Mouse (Mus musculus) urinary bladder, postnatal 4 days (tissue): Measurements from ENCODE around the gene Epha10.

Experiments used
- DNase-seq, 2 experiments: peaks; one replicate each; pipeline ENCODE4 v3.0.0; 2021 to 2022; ENCODE audit warnings: low spot score in 2 of 2

Epha10 gene

GRCm38 (mm10) chr4:124880599-124880998 is at the start of gene Epha10:
Gene Epha10, plus strand, starts transcription at chr4:124880899.
- no peak for DNase-seq

DNA sequence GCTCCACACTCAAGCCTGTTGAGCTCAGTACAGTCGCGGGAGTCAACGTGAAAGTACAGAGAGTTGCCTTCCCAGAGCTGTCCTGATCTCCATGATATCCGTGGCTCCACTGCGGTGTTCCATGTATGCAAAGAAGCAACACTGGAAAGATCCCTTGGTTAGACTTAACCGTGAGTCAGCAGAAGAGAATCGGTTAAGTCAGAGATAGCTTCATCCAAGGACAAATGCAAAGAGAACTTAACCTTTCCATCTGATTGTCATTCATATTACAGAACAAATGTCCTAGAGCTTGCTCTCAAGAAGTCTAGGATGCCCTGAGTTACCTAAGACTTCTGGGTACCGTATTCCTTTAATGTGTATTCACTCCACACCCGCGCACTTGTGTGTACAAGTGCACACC is 47.9 kb upstream of the Epha10 start:
- DNase-seq: no peak

DNA sequence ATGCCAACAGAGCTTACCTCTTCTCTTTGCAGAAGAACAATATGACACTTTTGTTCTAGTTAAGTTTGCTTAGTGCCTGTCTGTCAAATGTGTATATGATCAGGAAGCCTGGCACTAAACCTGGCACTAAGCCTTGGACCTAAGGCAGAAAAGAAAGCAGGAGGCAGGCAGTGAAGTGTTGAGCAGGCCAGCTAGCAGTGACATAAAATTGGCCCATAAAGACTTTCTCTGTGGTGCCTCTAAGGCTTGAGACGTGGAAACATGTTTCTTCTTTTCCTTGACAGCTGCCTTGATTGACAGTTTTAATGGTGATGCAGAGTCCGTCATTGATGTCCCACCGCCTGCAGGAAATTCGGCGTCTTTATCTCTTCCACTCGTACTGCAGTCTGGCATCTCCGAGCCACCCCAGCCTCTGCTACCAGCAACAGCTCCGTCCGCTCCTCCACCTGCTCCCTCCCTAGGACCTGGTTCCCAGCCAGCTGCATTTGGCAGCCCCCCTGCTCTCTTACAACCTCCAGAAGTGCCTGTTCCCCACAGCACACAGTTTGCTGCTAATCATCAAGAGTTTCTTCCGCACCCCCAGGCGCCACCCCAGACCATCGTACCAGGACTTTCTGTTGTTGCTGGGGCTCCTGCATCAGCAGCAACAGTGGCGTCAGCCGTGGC is 42.5 kb upstream of the Epha10 start:
- DNase-seq: no peak

DNA sequence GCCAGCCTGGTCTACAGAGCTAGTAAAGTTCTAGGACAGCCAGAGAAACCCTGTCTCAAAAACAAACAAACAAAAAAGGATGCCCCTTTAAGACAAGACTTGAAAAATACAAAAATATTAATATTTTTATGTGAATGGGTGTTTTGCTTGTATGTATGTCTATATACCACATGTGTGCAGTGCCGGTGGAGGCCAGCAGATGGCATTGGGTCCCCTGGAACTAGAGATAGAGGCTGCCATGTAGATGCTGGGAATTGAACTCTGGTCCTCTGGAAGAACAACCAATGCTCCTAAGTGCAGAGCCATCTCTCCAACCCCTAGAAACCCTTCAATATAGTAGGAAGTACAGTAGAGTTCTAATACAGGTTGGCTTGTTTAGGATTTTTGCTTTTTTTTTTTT is 39.7 kb upstream of the Epha10 start:
- DNase-seq: no peak

DNA sequence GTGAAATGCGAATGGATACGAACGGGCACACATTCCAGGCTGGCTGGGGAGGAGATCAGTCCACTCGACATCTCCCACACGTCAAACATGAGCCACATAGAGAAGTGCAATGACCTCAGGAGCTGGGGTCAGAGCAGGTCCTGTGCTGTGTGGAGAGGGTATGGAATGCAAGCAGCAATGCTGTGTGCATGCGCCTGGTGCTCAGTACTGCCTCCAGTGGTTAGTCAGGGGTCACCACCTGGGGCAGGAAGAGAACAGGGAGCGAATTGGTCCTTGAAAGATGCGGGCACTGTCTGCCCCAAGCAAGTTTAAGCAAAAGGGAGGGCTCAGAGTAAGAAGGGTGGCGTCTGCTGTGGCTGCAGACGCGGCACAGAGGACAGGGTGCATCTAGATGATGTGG is 37.2 kb upstream of the Epha10 start:
- no peak for DNase-seq

- DNase-seq: peak; percentile 68 to 85
Measured at GRCm38 (mm10) chr4:124847573-124847972, 33.1 kb upstream of the Epha10 start.

DNA sequence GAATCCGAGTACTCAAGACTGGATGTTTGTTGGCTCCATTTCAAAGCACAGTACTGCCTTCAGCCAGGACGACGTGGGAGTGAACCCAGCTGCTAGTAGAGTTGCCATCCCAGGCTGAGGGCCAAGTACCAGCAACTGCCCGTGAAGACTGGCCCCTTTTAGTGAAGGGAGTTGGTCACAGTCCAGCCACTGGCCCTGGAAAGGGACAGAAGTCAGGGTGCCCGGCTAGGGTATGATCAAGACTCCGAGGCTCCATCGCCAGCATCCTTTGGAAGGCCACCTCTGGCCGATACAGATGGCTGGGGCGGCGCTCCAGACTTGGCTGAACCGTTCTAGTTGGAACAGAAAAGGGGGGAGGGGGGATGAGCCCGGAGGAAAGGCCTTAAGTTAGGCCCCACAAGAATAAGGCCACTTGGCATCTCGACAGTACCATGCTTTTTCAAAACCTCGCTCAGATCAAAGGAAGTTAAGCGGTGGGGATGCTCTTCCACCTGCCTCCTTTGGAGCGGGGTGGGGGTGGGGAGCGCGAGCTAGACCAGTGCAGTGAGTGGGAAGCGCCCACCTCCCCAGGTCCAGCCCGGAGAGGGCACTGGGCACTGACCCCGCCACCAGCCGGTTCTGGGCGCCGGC is 31.0 kb upstream of the Epha10 start:
- peak in 1 of 2 experiments; percentile 46 for DNase-seq

DNA sequence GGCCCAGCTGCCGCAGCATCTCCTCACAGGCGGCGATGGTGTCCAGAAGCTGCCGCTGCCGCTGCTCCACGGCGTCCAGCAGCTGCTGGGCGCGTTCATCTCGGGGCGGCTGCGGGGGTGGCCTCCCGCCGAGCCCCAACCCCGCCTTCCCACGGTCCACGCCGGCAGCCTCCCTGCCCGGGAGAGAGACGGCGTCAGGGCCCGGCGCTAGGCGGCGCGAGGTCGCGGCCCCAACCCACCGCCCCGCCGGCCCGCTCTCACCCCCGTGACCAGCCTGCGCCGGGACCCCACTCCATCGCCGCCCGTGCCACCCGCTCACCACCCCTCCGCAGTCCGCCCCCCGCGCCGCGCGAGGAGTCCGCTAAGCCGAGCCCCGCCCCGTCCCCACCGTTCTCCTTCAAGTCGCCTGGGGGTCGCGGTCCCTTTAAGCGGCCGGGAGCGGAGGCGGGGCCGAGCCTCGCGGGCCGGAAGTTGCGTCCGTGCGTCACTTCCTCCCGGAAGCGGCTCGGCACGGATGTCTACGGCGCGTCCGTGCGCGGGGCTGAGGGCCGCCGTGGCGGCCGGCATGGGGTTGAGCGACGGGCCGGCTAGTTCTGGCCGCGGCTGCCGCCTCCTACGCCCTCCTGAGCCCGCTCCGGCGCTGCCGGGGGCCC is 30.3 kb upstream of the Epha10 start, which contains the start of gene Yrdc:
TSS of gene Yrdc (plus strand) at position 419 of the 653 bp plus-strand sequence.
- DNase-seq: peak; percentile 91 to 94

DNA sequence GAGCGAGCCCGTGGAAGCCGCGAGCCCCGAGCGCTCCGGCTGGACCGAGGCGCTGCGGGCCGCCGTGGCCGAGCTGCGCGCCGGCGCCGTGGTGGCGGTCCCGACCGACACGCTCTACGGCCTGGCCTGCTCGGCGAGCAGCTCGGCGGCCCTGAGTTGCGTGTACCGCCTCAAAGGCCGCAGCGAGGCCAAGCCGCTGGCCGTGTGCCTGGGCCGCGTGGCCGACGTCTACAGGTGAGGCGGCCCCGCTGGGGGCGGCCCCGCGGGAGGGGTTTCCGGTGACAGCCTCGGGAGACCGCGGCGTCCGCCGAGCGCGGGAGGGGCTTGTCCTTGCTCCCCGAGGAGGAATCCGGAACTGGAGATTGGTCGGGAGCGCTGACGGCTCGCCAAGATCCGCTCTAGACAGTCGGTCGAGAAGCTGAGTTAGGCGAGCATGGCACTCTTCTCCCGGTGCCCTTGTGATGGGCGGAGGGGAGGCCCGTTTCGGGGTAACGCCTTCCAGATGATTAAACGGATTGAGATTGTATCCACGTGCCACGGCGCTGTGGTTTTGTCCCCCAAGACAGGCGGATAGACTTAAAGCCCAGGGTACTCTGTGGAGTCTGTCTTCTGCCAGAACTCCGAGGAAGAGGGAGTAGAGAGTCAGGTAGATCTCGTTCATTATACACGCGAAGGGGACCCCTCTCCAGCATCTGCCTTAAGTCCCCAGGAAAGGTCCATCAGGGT is 29.6 kb upstream of the Epha10 start, which contains the start of gene 1110065P20Rik:
TSS of gene 1110065P20Rik (minus strand) at position 264 of the 726 bp plus-strand sequence.
- DNase-seq: peak; percentile 72 to 79

- DNase-seq: no peak
Measured at GRCm38 (mm10) chr4:124856294-124856693, 24.4 kb upstream of the Epha10 start.

- DNase-seq: no peak
Measured at GRCm38 (mm10) chr4:124858370-124858769, 22.3 kb upstream of the Epha10 start.

- DNase-seq: peak; percentile 55 to 84
Measured at GRCm38 (mm10) chr4:124860446-124860845, 20.3 kb upstream of the Epha10 start.

- no peak for DNase-seq
Measured at GRCm38 (mm10) chr4:124861283-124862188, 19.2 kb upstream of the Epha10 start, which contains the start of gene Maneal. Gene Maneal, minus strand, starts transcription at chr4:124862171.

GRCm38 (mm10) chr4:124872719-124873118 is 8.0 kb upstream of the Epha10 start:
- no peak for DNase-seq

DNA sequence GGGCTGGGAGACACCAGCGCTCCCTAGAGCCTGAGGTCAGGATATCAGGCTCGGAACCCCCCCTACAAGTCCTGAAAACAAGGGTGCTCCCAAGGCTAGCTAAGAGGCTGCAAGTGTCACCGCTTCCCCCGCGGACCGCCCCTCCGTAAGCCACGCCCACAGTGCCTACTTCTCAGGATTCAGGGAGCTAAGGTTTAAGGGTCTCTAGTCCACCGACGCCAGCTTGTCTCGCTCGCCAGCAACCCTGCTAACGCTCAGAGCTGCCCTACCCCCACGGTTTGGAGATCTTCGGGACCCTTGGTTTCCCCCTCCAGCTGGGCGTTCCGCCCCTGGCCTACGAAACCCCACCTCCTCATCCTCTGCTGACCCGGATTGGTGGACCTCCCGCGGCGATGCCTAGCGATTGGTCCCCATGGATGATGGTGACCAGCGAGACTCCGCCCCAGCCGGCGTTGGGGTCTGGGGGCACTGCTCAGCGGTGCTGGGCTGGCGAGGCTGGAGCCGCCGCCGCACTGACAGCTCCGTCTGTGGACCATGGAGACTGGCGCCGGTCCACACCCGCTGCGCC is 726 bp downstream of the Epha10 start:
- no peak for DNase-seq

GRCm38 (mm10) chr4:124882151-124882729 is 1.5 kb downstream of the Epha10 start:
- DNase-seq: no peak

DNA sequence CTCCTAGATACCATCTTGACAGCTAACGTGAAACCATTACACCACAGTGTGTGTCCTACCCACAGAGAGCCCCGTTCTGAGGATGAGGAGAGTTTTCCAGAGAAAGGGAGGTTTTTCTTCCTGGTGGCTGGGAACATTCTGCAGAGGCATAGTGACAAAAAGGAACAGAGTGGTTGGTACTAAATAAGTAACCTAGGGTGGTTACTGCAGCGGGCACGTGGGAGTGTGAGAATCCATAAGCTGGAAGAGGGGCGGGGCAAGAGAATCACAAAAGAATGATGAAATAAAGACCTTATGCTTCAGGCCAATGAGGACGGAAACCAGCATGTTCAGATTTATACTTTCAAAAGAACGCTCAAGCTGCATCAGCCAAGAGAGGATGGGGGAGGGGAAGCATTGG is 8.0 kb downstream of the Epha10 start:
- DNase-seq: no peak

DNA sequence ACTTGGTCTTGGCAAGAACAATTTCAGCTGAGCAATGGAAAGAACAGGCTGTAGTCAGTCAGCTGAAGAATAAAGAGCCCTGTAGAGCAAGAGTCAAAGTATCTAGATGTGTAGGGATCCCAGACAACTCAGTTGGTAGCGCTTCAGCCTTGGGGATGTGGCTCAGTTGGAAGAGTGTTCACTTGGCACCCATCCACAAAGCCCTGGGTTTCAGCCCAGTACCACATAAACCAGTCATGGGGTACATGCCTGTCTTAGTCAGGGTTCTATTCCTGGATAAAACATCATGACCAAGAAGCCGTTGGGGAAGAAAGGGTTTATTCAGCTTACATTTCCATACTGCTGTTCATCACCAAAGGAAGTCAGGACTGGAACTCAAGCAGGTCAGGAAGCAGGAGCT is 9.2 kb downstream of the Epha10 start:
- no peak for DNase-seq

GRCm38 (mm10) chr4:124890831-124891230 is 10.1 kb downstream of the Epha10 start:
- DNase-seq: no peak

DNA sequence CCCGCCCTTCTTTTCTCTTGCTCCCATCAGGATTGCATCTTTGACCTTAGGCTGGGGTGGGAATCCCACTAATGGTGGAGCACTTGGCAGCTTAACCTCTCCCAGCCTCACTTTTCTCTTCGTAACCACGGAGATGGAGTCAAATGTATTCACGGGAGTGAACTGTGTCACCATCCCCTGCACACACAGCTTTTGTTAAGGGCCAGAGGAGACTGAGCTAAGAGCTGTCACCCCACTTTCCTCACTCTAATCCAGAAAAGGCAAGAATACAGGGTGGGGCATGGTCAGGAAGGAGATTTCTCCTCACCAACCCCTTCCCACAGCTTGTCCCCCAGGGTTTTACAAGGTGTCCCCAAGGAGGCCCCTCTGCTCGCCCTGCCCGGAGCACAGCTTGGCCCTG is 13.1 kb downstream of the Epha10 start:
- DNase-seq: no peak
